Mouse (Mus musculus): Measurements from ENCODE around the gene Rapgef3. TPM values are rescaled to one million over a fixed set of nuclear protein-coding genes. Genes with fewer than 3 reads are reported as not detected.

Gene Rapgef3
- polyA plus RNA-seq, 1 experiment from 2014 or later = 4.0 TPM

- Histone ChIP-seq H3K27ac (ENCODE audit: low read depth, low read length) (no peak overlapping the region), H3K36me3 (ENCODE audit: control insufficient read depth, insufficient read depth, low read length) (no peaks in the 10 kb centered on the region), H3K4me3 (ENCODE audit: low read depth, low read length) (no peak overlapping the region), H3K9ac (ENCODE audit: low read depth, low read length) (no peak overlapping the region), H3K4me2 (replicated peaks; ENCODE audit: low read depth, low read length) (no peak overlapping the region), H3K9me3 (ENCODE audit: control insufficient read depth, low read length) (no peaks in the 10 kb centered on the region), H3K27me3 (ENCODE audit: control insufficient read depth, insufficient read depth, low read length) (no peaks in the 10 kb centered on the region), H3K4me1 (replicated peaks; ENCODE audit: control insufficient read depth, insufficient read depth, low read length) (no peaks in the 10 kb centered on the region)
- DNase-seq (ENCODE audit: low spot score) (no peak), ATAC-seq (ENCODE audit: low FRiP score) (no peak)
- WGBS = 82% methylated on average over 15 of the region's 15 CpGs
Measured at GRCm38 (mm10) chr15:97721008-97721701, 46.6 kb downstream of the Rapgef3 start.

GRCm38 (mm10) chr15:97720026-97720675 is 47.6 kb downstream of the Rapgef3 start:
- no peak overlapping the region for H3K4me2 ChIP-seq (replicated peaks; ENCODE audit: low read depth, low read length)
- no peaks in the 10 kb centered on the region for H3K27me3 ChIP-seq (ENCODE audit: control insufficient read depth, insufficient read depth, low read length)
- 80% methylated on average over 12 of the region's 12 CpGs for WGBS
- no peak overlapping the region for H3K9ac ChIP-seq (ENCODE audit: low read depth, low read length)
- H3K27ac ChIP-seq (ENCODE audit: low read depth, low read length) = no peak overlapping the region
- ATAC-seq (ENCODE audit: low FRiP score) (no peak), DNase-seq (ENCODE audit: low spot score) (no peak)
- no peaks in the 10 kb centered on the region for H3K4me1 ChIP-seq (replicated peaks; ENCODE audit: control insufficient read depth, insufficient read depth, low read length)
- H3K9me3 ChIP-seq (ENCODE audit: control insufficient read depth, low read length) = no peaks in the 10 kb centered on the region
- H3K4me3 ChIP-seq (ENCODE audit: low read depth, low read length) = no peak overlapping the region
- no peaks in the 10 kb centered on the region for H3K36me3 ChIP-seq (ENCODE audit: control insufficient read depth, insufficient read depth, low read length)

DNA sequence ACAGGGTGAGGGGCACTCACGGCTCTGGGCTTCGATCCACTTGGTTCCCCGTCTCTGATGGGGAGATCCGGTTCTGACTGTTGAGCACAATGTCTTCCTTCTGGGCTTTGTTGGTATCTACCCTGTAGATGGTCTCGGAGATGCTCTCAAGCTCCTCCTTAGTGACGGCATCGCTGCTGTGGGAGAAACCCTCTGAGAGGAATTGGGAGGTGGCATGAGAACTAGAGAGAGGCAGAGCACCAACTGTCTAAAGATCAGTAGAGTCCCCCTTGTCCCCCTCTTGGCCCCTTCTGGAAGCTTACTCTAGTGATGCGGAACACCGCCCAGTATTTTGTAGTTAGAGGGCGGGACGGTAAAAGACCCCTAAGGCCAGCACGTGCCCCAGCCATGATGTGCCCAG is 48.3 kb downstream of the Rapgef3 start:
- WGBS = 92% methylated on average over 12 of the region's 12 CpGs
- Histone ChIP-seq H3K9ac (ENCODE audit: low read depth, low read length) (no peak overlapping the region), H3K4me2 (replicated peaks; ENCODE audit: low read depth, low read length) (no peak overlapping the region), H3K36me3 (ENCODE audit: control insufficient read depth, insufficient read depth, low read length) (no peaks in the 10 kb centered on the region), H3K27ac (ENCODE audit: low read depth, low read length) (no peak overlapping the region), H3K9me3 (ENCODE audit: control insufficient read depth, low read length) (no peaks in the 10 kb centered on the region), H3K27me3 (ENCODE audit: control insufficient read depth, insufficient read depth, low read length) (no peaks in the 10 kb centered on the region), H3K4me1 (replicated peaks; ENCODE audit: control insufficient read depth, insufficient read depth, low read length) (no peaks in the 10 kb centered on the region), H3K4me3 (ENCODE audit: low read depth, low read length) (no peak overlapping the region)
- ATAC-seq (ENCODE audit: low FRiP score) = no peak
- DNase-seq (ENCODE audit: low spot score) = no peak

GRCm38 (mm10) chr15:97718535-97719155 is 49.1 kb downstream of the Rapgef3 start:
- Histone ChIP-seq H3K4me2 (replicated peaks; ENCODE audit: low read depth, low read length) (no peak overlapping the region), H3K36me3 (ENCODE audit: control insufficient read depth, insufficient read depth, low read length) (no peaks in the 10 kb centered on the region), H3K27ac (ENCODE audit: low read depth, low read length) (no peak overlapping the region), H3K9ac (ENCODE audit: low read depth, low read length) (no peak overlapping the region), H3K4me3 (ENCODE audit: low read depth, low read length) (no peak overlapping the region), H3K27me3 (ENCODE audit: control insufficient read depth, insufficient read depth, low read length) (no peaks in the 10 kb centered on the region), H3K4me1 (replicated peaks; ENCODE audit: control insufficient read depth, insufficient read depth, low read length) (no peaks in the 10 kb centered on the region), H3K9me3 (ENCODE audit: control insufficient read depth, low read length) (no peaks in the 10 kb centered on the region)
- 89% methylated on average over 8 of the region's 8 CpGs for WGBS
- ATAC-seq (ENCODE audit: low FRiP score) (no peak), DNase-seq (ENCODE audit: low spot score) (no peak)

DNA sequence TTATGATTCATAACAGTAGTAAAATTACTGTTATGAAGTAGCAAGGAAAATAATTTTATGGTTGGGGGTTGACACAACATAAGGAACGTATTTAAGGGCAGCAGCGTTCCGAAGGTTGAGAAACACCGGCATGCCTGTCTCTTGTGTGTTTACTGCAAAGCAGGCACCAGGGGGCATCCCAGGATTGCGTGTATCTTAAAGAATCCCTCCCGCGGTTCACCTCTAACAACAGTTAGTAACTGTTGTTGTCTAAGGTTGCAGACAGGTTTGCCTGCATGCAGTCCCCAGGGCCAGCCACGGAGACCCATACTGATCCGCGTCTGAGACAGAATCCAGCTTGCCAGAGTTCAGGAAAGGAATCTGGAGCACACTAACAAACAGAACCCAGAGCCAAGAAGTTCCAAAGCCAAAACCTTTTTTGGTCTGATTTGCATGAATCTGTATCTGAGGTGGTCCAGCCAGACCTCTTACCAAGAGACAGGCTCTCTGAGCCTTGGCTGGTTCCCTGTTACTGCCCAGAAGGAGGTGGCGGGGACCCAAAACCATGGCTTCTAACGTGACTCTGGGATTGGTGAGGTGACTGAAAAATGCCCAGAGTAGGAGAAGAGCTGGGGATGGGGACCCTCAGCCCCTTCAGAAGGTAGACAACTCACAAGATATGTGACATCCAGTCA is 49.8 kb downstream of the Rapgef3 start:
- no peaks in the 10 kb centered on the region for H3K36me3 ChIP-seq (ENCODE audit: control insufficient read depth, insufficient read depth, low read length)
- no peak overlapping the region for H3K27ac ChIP-seq (ENCODE audit: low read depth, low read length)
- H3K4me3 ChIP-seq (ENCODE audit: low read depth, low read length) = no peak overlapping the region
- DNase-seq (ENCODE audit: low spot score) (peak; percentile 76), ATAC-seq (ENCODE audit: low FRiP score) (no peak)
- WGBS = 35% methylated on average over 12 of the region's 12 CpGs
- H3K27me3 ChIP-seq (ENCODE audit: control insufficient read depth, insufficient read depth, low read length) = no peaks in the 10 kb centered on the region
- H3K9me3 ChIP-seq (ENCODE audit: control insufficient read depth, low read length) = no peaks in the 10 kb centered on the region
- no peak overlapping the region for H3K9ac ChIP-seq (ENCODE audit: low read depth, low read length)
- H3K4me1 ChIP-seq (replicated peaks; ENCODE audit: control insufficient read depth, insufficient read depth, low read length) = no peaks in the 10 kb centered on the region
- H3K4me2 ChIP-seq (replicated peaks; ENCODE audit: low read depth, low read length) = no peak overlapping the region

DNA sequence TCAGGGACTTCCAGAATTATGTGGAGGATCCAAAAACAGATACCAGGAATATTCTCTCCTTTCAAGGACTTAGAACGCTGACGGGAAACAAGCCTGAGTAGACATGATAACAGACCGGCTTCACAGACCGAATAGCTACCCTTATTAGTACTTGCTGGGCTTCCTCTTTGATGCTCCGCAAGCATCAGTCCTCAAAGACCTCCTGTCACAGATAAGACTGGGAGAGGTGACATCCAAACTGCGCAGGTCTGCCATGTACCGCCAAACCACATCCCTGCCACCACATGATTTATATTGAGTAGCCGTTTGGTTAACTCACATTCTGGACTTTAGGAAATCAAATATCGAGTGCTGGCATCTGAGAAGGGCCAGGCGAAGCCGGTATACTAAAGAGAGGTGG is 51.0 kb downstream of the Rapgef3 start:
- no peak for DNase-seq (ENCODE audit: low spot score)
- ATAC-seq (ENCODE audit: low FRiP score) = no peak
- no peak overlapping the region for H3K9ac ChIP-seq (ENCODE audit: low read depth, low read length)
- H3K27ac ChIP-seq (ENCODE audit: low read depth, low read length) = no peak overlapping the region
- no peak overlapping the region for H3K4me2 ChIP-seq (replicated peaks; ENCODE audit: low read depth, low read length)
- 92% methylated on average over 11 of the region's 11 CpGs for WGBS
- no peaks in the 10 kb centered on the region for H3K36me3 ChIP-seq (ENCODE audit: control insufficient read depth, insufficient read depth, low read length)
- H3K4me1 ChIP-seq (replicated peaks; ENCODE audit: control insufficient read depth, insufficient read depth, low read length) = no peaks in the 10 kb centered on the region
- no peaks in the 10 kb centered on the region for H3K27me3 ChIP-seq (ENCODE audit: control insufficient read depth, insufficient read depth, low read length)
- H3K4me3 ChIP-seq (ENCODE audit: low read depth, low read length) = no peak overlapping the region
- H3K9me3 ChIP-seq (ENCODE audit: control insufficient read depth, low read length) = no peaks in the 10 kb centered on the region

GRCm38 (mm10) chr15:97715734-97716133 is 52.0 kb downstream of the Rapgef3 start:
- Histone ChIP-seq H3K4me1 (replicated peaks; ENCODE audit: control insufficient read depth, insufficient read depth, low read length) (no peaks in the 10 kb centered on the region), H3K4me2 (replicated peaks; ENCODE audit: low read depth, low read length) (no peak overlapping the region), H3K9ac (ENCODE audit: low read depth, low read length) (no peak overlapping the region), H3K4me3 (ENCODE audit: low read depth, low read length) (no peak overlapping the region), H3K9me3 (ENCODE audit: control insufficient read depth, low read length) (no peaks in the 10 kb centered on the region), H3K27ac (ENCODE audit: low read depth, low read length) (no peak overlapping the region), H3K27me3 (ENCODE audit: control insufficient read depth, insufficient read depth, low read length) (no peaks in the 10 kb centered on the region), H3K36me3 (ENCODE audit: control insufficient read depth, insufficient read depth, low read length) (no peaks in the 10 kb centered on the region)
- no peak for DNase-seq (ENCODE audit: low spot score)
- ATAC-seq (ENCODE audit: low FRiP score) = no peak
- 100% methylated on average over 1 of the region's 1 CpGs for WGBS

GRCm38 (mm10) chr15:97715083-97715482 is 52.7 kb downstream of the Rapgef3 start:
- no peak for ATAC-seq (ENCODE audit: low FRiP score)
- no peaks in the 10 kb centered on the region for H3K9me3 ChIP-seq (ENCODE audit: control insufficient read depth, low read length)
- no peak overlapping the region for H3K4me2 ChIP-seq (replicated peaks; ENCODE audit: low read depth, low read length)
- no peak for DNase-seq (ENCODE audit: low spot score)
- H3K4me3 ChIP-seq (ENCODE audit: low read depth, low read length) = no peak overlapping the region
- H3K9ac ChIP-seq (ENCODE audit: low read depth, low read length) = no peak overlapping the region
- H3K36me3 ChIP-seq (ENCODE audit: control insufficient read depth, insufficient read depth, low read length) = no peaks in the 10 kb centered on the region
- H3K27ac ChIP-seq (ENCODE audit: low read depth, low read length) = no peak overlapping the region
- H3K27me3 ChIP-seq (ENCODE audit: control insufficient read depth, insufficient read depth, low read length) = no peaks in the 10 kb centered on the region
- WGBS = 91% methylated on average over 8 of the region's 8 CpGs
- H3K4me1 ChIP-seq (replicated peaks; ENCODE audit: control insufficient read depth, insufficient read depth, low read length) = no peaks in the 10 kb centered on the region

Data from hindbrain, embryonic 11.5 days (tissue).